Mouse (Mus musculus) hindbrain, embryonic 11.5 days (tissue): ENCODE data around the gene Ngrn. TPM values are rescaled to one million over a fixed set of nuclear protein-coding genes. Genes with fewer than 3 reads are reported as not detected.
A peak's percentile ranks its signal among the peaks of the same experiment; 100 is the strongest.

Source experiments
- ATAC-seq: fragments of 200-750 bp; cut with Nextera tagmentation; 2 replicates; pipeline ENCODE4 v1.8.0; 2017; ENCODE audit warnings: mild to moderate bottlenecking, moderate TSS enrichment, moderate library complexity; ENCODE audit not compliant: low FRiP score
- DNase-seq: peaks from one replicate; pipeline ENCODE4 v3.0.0-alpha.2; 2015; ENCODE audit warnings: low spot score
- H3K27ac ChIP-seq: fragments of 300-500 bp; sonication (generic); 2 replicates; pipeline ENCODE4 v1.5.1; 2014; ENCODE audit warnings: mild to moderate bottlenecking, low read depth, low read length
- H3K27me3 ChIP-seq: fragments of 300-500 bp; sonication (generic); 2 replicates; pipeline ENCODE4 v1.6.1; 2014; ENCODE audit warnings: mild to moderate bottlenecking, low read length, moderate library complexity, mixed read lengths; ENCODE audit not compliant: control insufficient read depth, insufficient read depth
- H3K36me3 ChIP-seq: fragments of 300-500 bp; sonication (generic); 2 replicates; pipeline ENCODE4 v1.6.1; 2014; ENCODE audit warnings: mild to moderate bottlenecking, low read length, moderate library complexity, mixed read lengths; ENCODE audit not compliant: control insufficient read depth, insufficient read depth
- H3K4me1 ChIP-seq: fragments of 300-500 bp; sonication (generic); replicated peaks from 2 replicates; pipeline ENCODE4 v1.6.1; 2014; ENCODE audit warnings: low read length, mixed read lengths; ENCODE audit not compliant: control insufficient read depth, insufficient read depth
- H3K4me2 ChIP-seq: fragments of 300-500 bp; sonication (generic); replicated peaks from 2 replicates; pipeline ENCODE4 v1.6.1; 2014; ENCODE audit warnings: mild to moderate bottlenecking, low read depth, low read length
- H3K4me3 ChIP-seq: fragments of 300-500 bp; sonication (generic); 2 replicates; pipeline ENCODE4 v1.5.1; 2014; ENCODE audit warnings: low read depth, low read length
- H3K9ac ChIP-seq: fragments of 300-500 bp; sonication (generic); 2 replicates; pipeline ENCODE4 v1.6.1; 2014; ENCODE audit warnings: low read depth, low read length
- H3K9me3 ChIP-seq: fragments of 300-500 bp; sonication (generic); 2 replicates; pipeline ENCODE4 v1.6.1; 2016; ENCODE audit warnings: low read length; ENCODE audit not compliant: control insufficient read depth
- WGBS: fragments of 180-500 bp; shearing (Covaris S2); extraction: QIAGEN DNeasy Blood & Tissue Kit; methylation state at CpG from one replicate; pipeline ENCODE4 v1.1.7; 2014; 5-methylcytosine and 5-hydroxymethylcytosine counted together
- polyA plus RNA-seq: library from polyadenylated mRNA; unstranded; fragments of >200 nt; fragmentation: Nextera tagmentation; extraction: Ambion mirVana; gene quantifications from 2 replicates; pipeline ENCODE4 v1.2.1, GENCODE M21; 2014

The Ngrn gene
- polyA plus RNA-seq, 1 experiment from 2014 or later, result 51.6 TPM

DNA sequence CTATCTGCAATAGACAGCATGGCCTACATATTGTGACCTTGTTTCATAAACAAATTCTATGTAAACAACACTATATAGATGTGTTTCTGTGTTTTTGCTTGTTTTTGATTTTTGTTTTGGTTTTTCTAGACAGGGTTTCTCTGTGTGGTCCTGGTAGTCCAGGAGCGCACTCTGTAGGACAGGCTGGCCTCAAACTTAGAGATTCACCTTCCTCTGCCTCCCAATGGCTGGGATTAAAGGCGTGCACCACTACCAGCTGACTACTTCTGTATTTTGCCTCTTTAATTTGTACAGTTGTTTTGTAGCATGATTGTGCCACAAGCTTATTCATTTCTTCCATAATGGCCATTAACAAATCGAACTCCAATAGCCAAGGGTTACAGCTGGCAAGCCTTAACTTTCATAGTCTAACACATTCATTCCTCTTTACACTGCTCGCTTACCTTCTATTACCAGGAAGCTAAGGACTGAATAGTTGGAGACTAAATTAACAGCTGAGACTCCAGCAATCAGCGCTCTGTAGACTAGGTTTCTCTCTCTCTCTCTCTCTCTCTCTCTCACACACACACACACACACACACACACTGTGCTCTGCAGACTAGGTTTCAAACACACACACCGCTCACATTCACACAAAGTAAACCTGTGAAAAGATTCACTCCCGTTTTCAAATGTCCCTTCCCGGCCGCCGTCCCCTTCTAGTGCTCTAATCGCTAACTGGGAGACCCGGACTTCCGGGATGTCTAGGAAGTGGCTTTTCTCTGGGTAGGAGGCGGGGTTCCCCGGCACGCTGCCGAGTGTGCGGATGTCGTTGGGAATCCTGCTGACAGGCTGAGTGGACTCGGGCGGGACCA, 8.1 kb downstream of the Ngrn start, which contains the start of gene Vps33b:
Gene Vps33b, plus strand, starts transcription at position 753 of the 854 bp plus-strand sequence.
- H3K4me2 ChIP-seq, result peak within 1 kb of the TSS; percentile 87
- H3K4me3 ChIP-seq, result peak within 1 kb of the TSS; percentile 87
- H3K36me3 ChIP-seq, result peaks cover 10% of the 10 kb centered on the region
- WGBS, result 5% methylated on average over 21 of the region's 21 CpGs
- H3K9me3 ChIP-seq, result no peaks in the 10 kb centered on the region
- no peaks in the 10 kb centered on the region for H3K27me3 ChIP-seq
- H3K4me1 ChIP-seq, result 0 out of 2 replicates have a peak, but pooled peaks cover 2% of the 10 kb centered on the region
- peak within 1 kb of the TSS; percentile 74 for H3K9ac ChIP-seq
- ATAC-seq (peak; percentile 92), DNase-seq (peak; percentile 97)
- H3K27ac ChIP-seq, result peak within 1 kb of the TSS; percentile 56; the same call in 1 of the 2 replicates

DNA sequence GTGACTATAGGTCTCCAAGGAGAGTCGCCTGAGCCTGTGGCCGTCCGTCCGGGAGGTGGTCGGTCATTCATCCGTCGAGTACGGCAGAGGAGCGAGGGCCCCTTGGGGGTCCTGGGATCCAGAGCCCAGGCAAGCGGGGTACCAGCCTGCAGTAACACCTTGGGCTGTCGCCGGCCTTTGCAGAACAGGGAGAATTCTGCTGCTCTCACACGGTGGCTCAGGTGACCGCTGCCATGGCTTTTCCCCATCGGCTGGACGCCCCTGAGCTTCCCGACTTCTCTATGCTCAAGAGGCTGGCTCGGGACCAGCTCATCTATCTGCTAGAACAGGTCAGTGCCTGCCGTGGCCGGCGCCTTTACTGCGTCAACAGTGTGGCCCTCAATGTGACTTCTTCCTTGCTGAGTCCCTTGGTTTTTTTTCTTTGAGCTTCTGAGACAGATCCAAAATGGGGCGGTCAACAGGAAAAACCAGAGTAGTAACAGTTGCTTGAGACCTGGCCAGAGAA, 8.8 kb downstream of the Ngrn start:
- H3K4me1 ChIP-seq, result 0 out of 2 replicates have a peak, but pooled peaks cover 2% of the 10 kb centered on the region
- peaks cover 3% of the 10 kb centered on the region for H3K9me3 ChIP-seq
- peak overlapping the region; percentile 87 for H3K4me2 ChIP-seq
- no peaks in the 10 kb centered on the region for H3K27me3 ChIP-seq
- no peak for DNase-seq
- H3K27ac ChIP-seq, result peak overlapping the region; percentile 56; the same call in 1 of the 2 replicates
- peak; percentile 70 for ATAC-seq
- peak overlapping the region; percentile 74 for H3K9ac ChIP-seq
- peaks cover 16% of the 10 kb centered on the region for H3K36me3 ChIP-seq
- 2% methylated on average over 23 of the region's 23 CpGs for WGBS
- H3K4me3 ChIP-seq, result peak overlapping the region; percentile 87

DNA sequence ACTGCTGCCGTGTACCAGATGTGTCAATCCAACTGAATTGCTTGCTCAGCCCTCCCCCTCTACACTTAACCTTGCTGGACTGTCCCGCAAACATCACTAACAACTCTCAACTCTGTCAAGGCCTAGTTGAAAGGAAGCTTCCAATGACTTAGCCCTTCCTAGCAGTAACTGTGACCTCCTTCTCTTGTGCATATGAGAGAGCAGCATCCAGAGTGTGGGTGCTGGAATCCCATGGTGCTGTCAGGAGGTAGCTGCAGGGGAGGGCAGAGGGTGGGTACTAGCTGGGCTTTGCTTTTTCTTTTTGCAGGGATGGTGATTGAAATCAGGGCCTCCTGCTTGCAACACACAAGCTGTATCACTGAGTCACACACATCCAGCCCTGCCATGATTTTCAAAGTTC, 12.4 kb downstream of the Ngrn start:
- Histone ChIP-seq H3K36me3 (peaks cover 21% of the 10 kb centered on the region), H3K27ac (no peak overlapping the region), H3K9ac (no peak overlapping the region), H3K4me3 (no peak overlapping the region), H3K9me3 (peaks cover 9% of the 10 kb centered on the region), H3K4me1 (0 out of 2 replicates have a peak, but pooled peaks cover 2% of the 10 kb centered on the region), H3K27me3 (no peaks in the 10 kb centered on the region), H3K4me2 (no peak overlapping the region)
- WGBS, result 89% methylated on average over 2 of the region's 2 CpGs
- DNase-seq, result no peak
- no peak for ATAC-seq

GRCm38 (mm10) chr7:80276374-80276773, 15.4 kb downstream of the Ngrn start:
- Histone ChIP-seq H3K36me3 (peaks cover 21% of the 10 kb centered on the region), H3K4me3 (no peak overlapping the region), H3K9me3 (peaks cover 9% of the 10 kb centered on the region), H3K27ac (no peak overlapping the region), H3K4me2 (no peak overlapping the region), H3K4me1 (no peaks in the 10 kb centered on the region), H3K9ac (no peak overlapping the region), H3K27me3 (no peaks in the 10 kb centered on the region)
- DNase-seq (no peak), ATAC-seq (no peak)
- WGBS, result 98% methylated on average over 4 of the region's 4 CpGs

DNA sequence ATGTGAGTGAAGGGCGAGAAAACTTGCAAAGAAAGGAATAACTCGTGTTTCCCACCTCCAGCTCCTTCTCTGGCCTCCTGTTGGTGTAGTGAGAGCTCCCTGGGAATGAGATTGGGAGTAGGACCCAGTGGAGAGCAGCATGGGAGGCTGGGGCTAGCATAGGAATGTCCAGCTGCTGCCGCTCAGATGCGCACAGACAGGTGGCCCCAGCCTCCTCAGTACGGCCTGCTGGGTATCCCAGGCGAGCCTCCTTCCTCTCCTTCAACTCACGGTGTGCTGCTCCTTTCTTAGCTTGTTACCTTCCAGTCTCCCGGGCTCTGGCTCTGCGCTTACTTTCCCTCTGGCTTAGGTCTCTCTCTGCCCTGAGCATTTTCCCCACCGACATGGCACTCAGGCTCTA, 19.0 kb downstream of the Ngrn start:
- Histone ChIP-seq H3K27ac (no peak overlapping the region), H3K27me3 (no peaks in the 10 kb centered on the region), H3K9ac (no peak overlapping the region), H3K4me2 (no peak overlapping the region), H3K4me3 (no peak overlapping the region), H3K4me1 (no peaks in the 10 kb centered on the region), H3K9me3 (peaks cover 3% of the 10 kb centered on the region), H3K36me3 (peaks cover 7% of the 10 kb centered on the region)
- ATAC-seq, result no peak
- WGBS, result 81% methylated on average over 10 of the region's 10 CpGs
- DNase-seq, result no peak

DNA sequence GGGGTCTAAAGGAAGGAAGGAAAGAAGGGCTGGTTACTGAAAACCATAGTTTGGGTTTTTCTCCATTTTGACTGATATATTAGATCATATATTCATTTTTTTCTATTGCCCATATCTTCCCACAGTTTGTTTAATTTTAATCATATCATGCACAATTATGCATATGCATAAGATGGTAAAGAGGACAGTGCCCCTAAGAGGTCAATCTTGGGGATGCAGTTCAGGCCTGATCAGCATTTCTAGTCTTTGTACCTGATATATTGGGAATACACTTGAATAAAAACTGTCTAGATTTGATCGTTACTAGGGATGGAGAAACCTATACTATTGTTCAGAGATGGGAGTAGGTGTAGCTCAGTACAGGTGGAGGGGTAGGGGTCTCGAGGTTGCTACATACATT, 20.0 kb downstream of the Ngrn start:
- H3K27ac ChIP-seq, result no peak overlapping the region
- ATAC-seq (no peak), DNase-seq (no peak)
- no peaks in the 10 kb centered on the region for H3K9me3 ChIP-seq
- no peak overlapping the region for H3K4me2 ChIP-seq
- H3K27me3 ChIP-seq, result no peaks in the 10 kb centered on the region
- no peak overlapping the region for H3K4me3 ChIP-seq
- H3K36me3 ChIP-seq, result peaks cover 2% of the 10 kb centered on the region; the same call in 1 of the 2 replicates
- WGBS, result 90% methylated on average over 2 of the region's 2 CpGs
- no peaks in the 10 kb centered on the region for H3K4me1 ChIP-seq
- H3K9ac ChIP-seq, result no peak overlapping the region

GRCm38 (mm10) chr7:80281646-80282045, 20.6 kb downstream of the Ngrn start:
- no peak overlapping the region for H3K4me2 ChIP-seq
- no peak overlapping the region for H3K27ac ChIP-seq
- no peak for DNase-seq
- H3K4me3 ChIP-seq, result no peak overlapping the region
- no peak for ATAC-seq
- 88% methylated on average over 3 of the region's 3 CpGs for WGBS
- H3K27me3 ChIP-seq, result no peaks in the 10 kb centered on the region
- H3K36me3 ChIP-seq, result 0 out of 2 replicates have a peak, but pooled peaks cover 2% of the 10 kb centered on the region
- no peaks in the 10 kb centered on the region for H3K4me1 ChIP-seq
- H3K9ac ChIP-seq, result no peak overlapping the region
- no peaks in the 10 kb centered on the region for H3K9me3 ChIP-seq

GRCm38 (mm10) chr7:80283226-80283918, 22.4 kb downstream of the Ngrn start:
- 79% methylated on average over 3 of the region's 3 CpGs for WGBS
- H3K4me3 ChIP-seq, result no peak overlapping the region

More at GRCm38 (mm10) chr7:80283226-80283918, 22.4 kb downstream of the Ngrn start:
- ATAC-seq (no peak), DNase-seq (no peak)
- Histone ChIP-seq H3K36me3 (0 out of 2 replicates have a peak, but pooled peaks cover 2% of the 10 kb centered on the region), H3K27me3 (no peaks in the 10 kb centered on the region), H3K9ac (no peak overlapping the region), H3K4me1 (no peaks in the 10 kb centered on the region), H3K9me3 (no peaks in the 10 kb centered on the region), H3K4me2 (no peak overlapping the region), H3K27ac (no peak overlapping the region)
